Mouse (Mus musculus) stomach, postnatal 0 days (tissue): ENCODE data around the gene Ano1. TPM values are rescaled to one million over a fixed set of nuclear protein-coding genes. Genes with fewer than 3 reads are reported as not detected.

Experiments
- ATAC-seq: fragments of 200-750 bp; cut with Nextera tagmentation; 2 replicates; pipeline ENCODE4 v1.8.0; 2017; ENCODE audit not compliant: low FRiP score, low TSS enrichment
- DNase-seq: peaks from one replicate; pipeline ENCODE4 v3.0.0-alpha.2; 2016; ENCODE audit warnings: low spot score
- H3K27ac ChIP-seq: fragments of 300-500 bp; sonication (generic); replicated peaks from 2 replicates; pipeline ENCODE4 v1.5.1; 2014; ENCODE audit warnings: mild to moderate bottlenecking, control low read depth
- H3K27me3 ChIP-seq: fragments of 300-500 bp; sonication (generic); 2 replicates; pipeline ENCODE4 v1.6.1; 2014; ENCODE audit warnings: low read length; ENCODE audit not compliant: control insufficient read depth, insufficient read depth
- H3K36me3 ChIP-seq: fragments of 300-500 bp; sonication (generic); 2 replicates; pipeline ENCODE4 v1.6.1; 2014; ENCODE audit warnings: low read length, mixed read lengths; ENCODE audit not compliant: control insufficient read depth, insufficient read depth
- H3K4me1 ChIP-seq: fragments of 300-500 bp; sonication (generic); replicated peaks from 2 replicates; pipeline ENCODE4 v1.6.1; 2014; ENCODE audit warnings: antibody characterized with exemption; ENCODE audit not compliant: control insufficient read depth, insufficient read depth
- H3K4me2 ChIP-seq: fragments of 300-500 bp; sonication (generic); replicated peaks from 2 replicates; pipeline ENCODE4 v1.6.1; 2014; ENCODE audit warnings: low read depth, mild to moderate bottlenecking, control low read depth, moderate library complexity
- H3K4me3 ChIP-seq: fragments of 300-500 bp; sonication (generic); 2 replicates; pipeline ENCODE4 v1.5.1; 2014; ENCODE audit warnings: low read depth, low read length, control low read depth
- H3K9ac ChIP-seq: fragments of 300-500 bp; sonication (generic); 2 replicates; pipeline ENCODE4 v1.6.1; 2014; ENCODE audit warnings: mild to moderate bottlenecking, low read length, control low read depth, mixed read lengths
- H3K9me3 ChIP-seq: fragments of 300-500 bp; sonication (generic); 2 replicates; pipeline ENCODE4 v1.6.1; 2016; ENCODE audit warnings: low read length; ENCODE audit not compliant: control insufficient read depth
- CTCF ChIP-seq: IDR thresholded peaks from 2 replicates; pipeline ENCODE4 v1.5.1; 2016; ENCODE audit warnings: antibody characterized with exemption, low read depth, mild to moderate bottlenecking, moderate library complexity
- EP300 ChIP-seq: optimal IDR thresholded peaks from 2 replicates; pipeline ENCODE3; 2016; ENCODE audit warnings: antibody characterized with exemption
- WGBS: fragments of 180-500 bp; shearing (Covaris S2); extraction: QIAGEN DNeasy Blood & Tissue Kit; methylation state at CpG from one replicate; pipeline ENCODE4 v1.1.7; 2014; 5-methylcytosine and 5-hydroxymethylcytosine counted together
- polyA plus RNA-seq: library from polyadenylated mRNA; unstranded; fragments of >200 nt; fragmentation: Nextera tagmentation; extraction: Ambion mirVana; gene quantifications from 2 replicates; pipeline ENCODE4 v1.2.1, GENCODE M21; 2015

Ano1 gene
- polyA plus RNA-seq, 1 experiment from 2014 or later = 32.4 TPM

DNA sequence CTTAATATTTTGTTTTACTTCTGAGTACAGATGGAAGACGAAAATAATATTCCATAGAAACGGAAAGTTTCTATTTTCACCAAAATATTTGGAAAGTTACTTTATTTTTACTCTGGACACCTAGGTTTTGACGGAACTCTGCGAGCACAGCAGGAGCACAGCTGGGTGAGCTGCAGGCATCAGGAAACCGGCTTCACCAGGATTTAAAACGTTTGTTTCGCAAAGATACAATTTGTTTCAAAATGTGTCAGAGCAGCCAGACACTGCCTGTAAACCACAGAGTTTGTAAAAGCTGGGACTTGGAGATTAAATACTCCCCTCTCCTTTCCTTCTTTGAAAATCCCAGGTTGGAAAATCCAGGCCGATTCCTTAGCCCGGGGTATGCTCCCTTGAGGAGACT is 53.9 kb downstream of the Ano1 start:
- no peak for ATAC-seq
- Histone ChIP-seq H3K4me3 (no peak overlapping the region), H3K9me3 (no peaks in the 10 kb centered on the region), H3K9ac (no peak overlapping the region), H3K27ac (no peak overlapping the region), H3K27me3 (no peaks in the 10 kb centered on the region), H3K4me2 (no peak overlapping the region), H3K36me3 (no peaks in the 10 kb centered on the region), H3K4me1 (no peaks in the 10 kb centered on the region)
- 44% methylated on average over 9 of the region's 9 CpGs for WGBS
- TF ChIP-seq EP300 (no peak), CTCF (no peak)
- DNase-seq = no peak

DNA sequence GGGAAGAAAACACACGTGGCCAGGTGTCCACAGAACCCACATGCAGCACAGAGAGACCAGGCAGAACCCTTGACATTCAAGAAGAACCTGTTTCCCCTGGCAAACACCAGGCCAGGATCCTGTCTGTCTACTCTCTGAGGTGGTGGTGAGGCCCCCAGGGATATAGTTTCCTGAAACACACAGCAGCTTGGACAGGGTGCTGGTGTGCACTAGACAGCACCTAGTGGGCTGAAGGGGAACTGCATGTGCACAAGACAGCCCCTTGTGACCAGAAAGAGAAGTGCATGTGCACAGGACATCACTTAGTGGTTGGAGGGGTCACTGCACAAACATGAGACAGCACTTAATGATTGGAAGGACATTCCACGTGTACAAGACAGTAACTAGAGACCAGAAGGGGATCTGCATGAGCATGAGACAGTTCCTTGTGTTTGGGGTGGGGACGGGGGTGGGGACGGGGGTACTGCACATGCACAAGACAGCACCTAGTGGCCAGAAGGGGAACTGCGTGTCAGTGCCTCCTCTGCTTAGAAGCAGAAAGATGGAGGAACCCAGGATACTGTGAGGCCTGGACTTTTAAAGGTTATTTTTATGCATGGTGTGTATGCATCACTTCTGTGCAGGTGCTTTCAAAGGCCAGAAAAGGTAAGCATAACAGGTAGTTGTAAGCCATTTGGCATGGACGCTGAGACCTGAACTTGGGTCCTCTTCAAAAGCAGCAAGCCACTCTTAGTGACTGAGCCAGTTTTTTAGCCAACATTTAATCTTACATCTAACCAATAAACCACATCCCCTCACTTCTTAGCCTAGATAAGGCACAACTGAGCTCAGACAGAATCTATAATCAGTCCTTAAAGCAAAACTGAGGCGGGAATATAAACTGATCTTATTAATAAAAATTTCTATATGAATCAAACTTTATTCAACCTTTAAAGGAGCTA is 54.7 kb downstream of the Ano1 start:
- no peak overlapping the region for H3K27ac ChIP-seq
- TF ChIP-seq EP300 (no peak), CTCF (peak; percentile 87)
- H3K4me2 ChIP-seq = no peak overlapping the region
- DNase-seq = peak; percentile 68
- H3K36me3 ChIP-seq = no peaks in the 10 kb centered on the region
- H3K9me3 ChIP-seq = no peaks in the 10 kb centered on the region
- no peak overlapping the region for H3K4me3 ChIP-seq
- WGBS = 61% methylated on average over 7 of the region's 7 CpGs
- H3K4me1 ChIP-seq = no peaks in the 10 kb centered on the region
- no peaks in the 10 kb centered on the region for H3K27me3 ChIP-seq
- no peak overlapping the region for H3K9ac ChIP-seq
- peak; percentile 89 for ATAC-seq

- Histone ChIP-seq H3K4me1 (no peaks in the 10 kb centered on the region), H3K27ac (no peak overlapping the region), H3K27me3 (no peaks in the 10 kb centered on the region), H3K4me3 (no peak overlapping the region), H3K4me2 (no peak overlapping the region), H3K9me3 (no peaks in the 10 kb centered on the region), H3K9ac (no peak overlapping the region), H3K36me3 (no peaks in the 10 kb centered on the region)
- DNase-seq = no peak
- peak; percentile 27; the same call in 1 of the 2 replicates for ATAC-seq
- TF ChIP-seq EP300 (no peak), CTCF (peak; percentile 31; the same call in 1 of the 2 replicates)
- 37% methylated on average over 2 of the region's 2 CpGs for WGBS
Observed at GRCm38 (mm10) chr7:144689855-144690254, 61.9 kb downstream of the Ano1 start.

DNA sequence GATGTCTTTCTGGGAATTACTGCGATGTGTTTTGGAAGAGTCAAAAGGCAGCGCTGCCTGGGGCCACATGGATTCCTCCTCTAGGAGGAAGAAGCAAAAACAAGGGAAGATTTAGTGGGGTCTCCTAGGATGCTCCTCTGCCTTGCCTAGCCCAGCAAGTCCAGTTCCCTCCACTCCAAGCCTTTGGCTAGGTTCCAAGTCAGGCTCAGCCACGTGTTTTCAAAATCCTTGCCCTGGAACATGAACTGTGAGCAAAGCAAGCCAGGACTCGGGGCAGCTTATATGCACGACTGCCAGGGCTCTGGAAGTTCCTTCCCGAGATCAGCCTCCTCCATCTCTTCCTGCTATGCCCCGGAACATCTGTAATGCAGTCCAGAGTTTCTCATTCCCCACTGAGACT is 62.6 kb downstream of the Ano1 start:
- no peaks in the 10 kb centered on the region for H3K36me3 ChIP-seq
- no peaks in the 10 kb centered on the region for H3K9me3 ChIP-seq
- WGBS = 30% methylated on average over 7 of the region's 7 CpGs
- no peak for ATAC-seq
- no peak overlapping the region for H3K4me3 ChIP-seq
- no peaks in the 10 kb centered on the region for H3K4me1 ChIP-seq
- no peak overlapping the region; the same call in 1 of the 2 replicates for H3K27ac ChIP-seq
- H3K27me3 ChIP-seq = no peaks in the 10 kb centered on the region
- no peak overlapping the region for H3K9ac ChIP-seq
- H3K4me2 ChIP-seq = no peak overlapping the region
- DNase-seq = no peak
- TF ChIP-seq EP300 (no peak), CTCF (no peak)

DNA sequence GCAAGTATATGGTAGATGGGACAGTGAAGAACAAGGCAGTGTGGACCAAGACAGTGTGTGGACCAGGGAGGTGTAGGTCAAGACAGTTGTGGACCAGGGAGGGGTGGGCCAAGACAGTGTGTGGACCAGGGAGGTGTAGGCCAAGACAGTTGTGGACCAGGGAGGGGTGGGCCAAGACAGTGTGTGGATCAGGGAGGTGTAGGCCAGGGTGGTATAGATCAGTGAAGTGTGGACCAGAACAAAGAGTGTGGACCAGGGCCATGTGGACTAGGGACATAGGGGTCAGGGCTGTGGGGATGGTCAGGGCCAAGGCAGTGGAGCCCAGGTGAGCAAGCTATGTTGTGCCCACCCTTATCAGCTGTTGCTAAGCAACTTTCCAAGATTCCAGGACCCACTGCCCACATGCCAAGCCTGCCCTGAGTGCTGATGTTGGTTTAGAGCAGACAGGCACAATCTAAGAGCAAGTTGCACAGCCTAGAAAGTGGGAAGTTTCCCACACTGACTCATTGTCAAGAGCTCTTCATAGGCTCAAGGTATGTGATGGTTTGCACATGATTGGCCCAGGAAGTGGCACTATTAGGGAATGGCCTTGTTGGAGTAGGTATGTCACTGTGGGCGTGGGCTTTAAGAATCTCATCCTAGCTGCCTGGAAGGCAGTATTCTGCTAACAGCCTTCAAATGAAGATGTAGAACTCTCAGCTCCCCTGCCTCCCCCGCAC is 64.0 kb downstream of the Ano1 start:
- Histone ChIP-seq H3K9ac (no peak overlapping the region), H3K4me2 (no peak overlapping the region), H3K27ac (no peak overlapping the region), H3K4me3 (no peak overlapping the region), H3K9me3 (no peaks in the 10 kb centered on the region), H3K36me3 (no peaks in the 10 kb centered on the region), H3K4me1 (no peaks in the 10 kb centered on the region), H3K27me3 (no peaks in the 10 kb centered on the region)
- no peak for DNase-seq
- ATAC-seq = peak; percentile 47; the same call in 1 of the 2 replicates
- WGBS = 93% methylated on average over 2 of the region's 2 CpGs
- no peak for TF ChIP-seq EP300
- no peak for TF ChIP-seq CTCF

- TF ChIP-seq CTCF (no peak), EP300 (no peak)
- Histone ChIP-seq H3K27me3 (no peaks in the 10 kb centered on the region), H3K4me1 (no peaks in the 10 kb centered on the region), H3K9ac (no peak overlapping the region), H3K4me3 (no peak overlapping the region), H3K27ac (no peak overlapping the region), H3K9me3 (no peaks in the 10 kb centered on the region), H3K4me2 (no peak overlapping the region), H3K36me3 (no peaks in the 10 kb centered on the region)
- 29% methylated on average over 4 of the region's 4 CpGs for WGBS
- no peak for DNase-seq
- ATAC-seq = no peak
Observed at GRCm38 (mm10) chr7:144684947-144685346, 66.8 kb downstream of the Ano1 start.
